In the genomic region with DNA sequence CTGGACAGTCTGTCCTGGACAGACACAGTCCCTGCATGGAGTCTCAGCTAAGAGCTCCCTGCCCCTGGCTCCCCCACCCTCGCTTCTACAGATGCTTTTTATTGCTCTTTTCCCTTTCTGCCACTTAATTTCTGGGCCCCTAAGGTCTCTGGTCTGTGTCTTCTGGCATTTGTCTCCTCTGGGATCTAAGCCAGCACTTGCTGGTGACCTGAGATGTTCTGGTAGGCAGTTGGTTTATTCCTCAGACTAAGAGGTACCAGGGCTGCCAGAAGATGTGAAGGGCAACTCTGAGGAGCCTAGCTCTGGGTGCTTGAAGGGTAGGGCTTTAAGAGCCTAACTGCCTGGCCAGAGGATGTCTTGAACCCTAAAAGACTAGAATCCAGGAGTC, we compare ENCODE assay signal across 9 mouse cellular contexts. TPM values are rescaled to one million over a fixed set of nuclear protein-coding genes. Genes with fewer than 3 reads are reported as not detected.
DNase-seq lines count a peak whose midpoint lies in the region; ATAC-seq and TF ChIP-seq lines count a peak whose summit lies in the region.
"Had no signal": no experiment of that assay in that cellular context is flagged by ENCODE, and none has a peak within 500 bp of the region (broad histone marks: within the 10 kb centered on the region; RNA-seq: fewer than 3 reads in every experiment).

No protein-coding gene starts in this region.

- no peak for DNase-seq in forebrain, embryonic 11.5 days (ENCODE audit: low spot score)
- DNase-seq in lung, adult 2 months = peak; percentile 25
- no peak for DNase-seq in lung, adult 18-20 months
- no peak for DNase-seq in hindbrain, postnatal 0 days (ENCODE audit: low spot score)
- DNase-seq in thymus, postnatal 25 days = no peak
- no peak for DNase-seq in spleen, postnatal 14 days (ENCODE audit: low spot score in 2 of 2)

- H3K27ac ChIP-seq in forebrain, embryonic 15.5 days (replicated peaks) = 0 out of 2 replicates have a peak overlapping the region, but pooled peaks have one; percentile 37
- no peak overlapping the region; the same call in 1 of the 2 replicates for H3K27ac ChIP-seq in forebrain, embryonic 11.5 days (ENCODE audit: low read depth, low read length)
- peak overlapping the region; percentile 43 for H3K27ac ChIP-seq in hindbrain, postnatal 0 days
- H3K27ac ChIP-seq in stomach, embryonic 15.5 days = 0 out of 2 replicates have a peak overlapping the region, but pooled peaks have one; percentile 8

- no peak overlapping the region for H3K9ac ChIP-seq in forebrain, embryonic 15.5 days (replicated peaks)
- no peak overlapping the region for H3K9ac ChIP-seq in forebrain, embryonic 11.5 days (ENCODE audit: low read length)
- H3K9ac ChIP-seq in hindbrain, postnatal 0 days (replicated peaks; ENCODE audit: low read length) = no peak overlapping the region
- H3K9ac ChIP-seq in stomach, embryonic 15.5 days = no peak overlapping the region

- no peak for TF ChIP-seq POLR2A in lung, adult 2 months (IDR thresholded peaks at IDR 0.05; ENCODE audit: borderline replicate concordance, extremely low read depth, low read depth, low read length)

- H3K27me3 ChIP-seq in forebrain, embryonic 15.5 days = no peaks in the 10 kb centered on the region
- no peaks in the 10 kb centered on the region for H3K27me3 ChIP-seq in forebrain, embryonic 11.5 days (ENCODE audit: control insufficient read depth, insufficient read depth, low read length)
- H3K27me3 ChIP-seq in hindbrain, postnatal 0 days (ENCODE audit: insufficient read depth, low read length) = no peaks in the 10 kb centered on the region
- H3K27me3 ChIP-seq in stomach, embryonic 15.5 days (replicated peaks) = no peaks in the 10 kb centered on the region
- H3K27me3 ChIP-seq: CH12.LX had no signal

- H3K4me3 ChIP-seq in forebrain, embryonic 15.5 days = no peak overlapping the region
- H3K4me3 ChIP-seq in forebrain, embryonic 11.5 days (ENCODE audit: low read depth, low read length) = no peak overlapping the region
- no peak overlapping the region for H3K4me3 ChIP-seq in lung, adult 2 months (replicated peaks; ENCODE audit: extremely low read depth, low read depth, low read length)
- H3K4me3 ChIP-seq in hindbrain, postnatal 0 days (ENCODE audit: low read length) = no peak overlapping the region
- no peak overlapping the region for H3K4me3 ChIP-seq in stomach, embryonic 15.5 days (replicated peaks)

- no peak for ATAC-seq in forebrain, embryonic 15.5 days (replicated peaks)
- no peak for ATAC-seq in forebrain, embryonic 11.5 days (replicated peaks; ENCODE audit: low FRiP score)
- 0 out of 2 replicates have a peak, but pooled peaks have one; percentile 5 for ATAC-seq in hindbrain, postnatal 0 days
- ATAC-seq in stomach, embryonic 15.5 days (ENCODE audit: insufficient read depth, low FRiP score, low read depth) = no peak

- 76% methylated on average over 1 of the region's 1 CpGs for WGBS in forebrain, embryonic 15.5 days
- 63% methylated on average over 1 of the region's 1 CpGs for WGBS in forebrain, embryonic 11.5 days
- 50% methylated on average over 1 of the region's 1 CpGs for WGBS in lung, adult 2 months
- WGBS in hindbrain, postnatal 0 days = 63% methylated on average over 1 of the region's 1 CpGs
- WGBS in stomach, embryonic 15.5 days = 28% methylated on average over 1 of the region's 1 CpGs

- peaks cover 22% of the 10 kb centered on the region for H3K4me1 ChIP-seq in forebrain, embryonic 15.5 days
- no peaks in the 10 kb centered on the region for H3K4me1 ChIP-seq in forebrain, embryonic 11.5 days (replicated peaks; ENCODE audit: control insufficient read depth, insufficient read depth, low read length)
- peaks cover 29% of the 10 kb centered on the region for H3K4me1 ChIP-seq in lung, adult 2 months (ENCODE audit: control insufficient read depth, insufficient read depth, low read length)
- no peaks in the 10 kb centered on the region; the same call in 1 of the 2 replicates for H3K4me1 ChIP-seq in hindbrain, postnatal 0 days (ENCODE audit: insufficient read depth, low read length)
- H3K4me1 ChIP-seq in stomach, embryonic 15.5 days = peaks cover 30% of the 10 kb centered on the region; the same call in 1 of the 2 replicates

- no peak for TF ChIP-seq CTCF in lung, adult 2 months (IDR thresholded peaks at IDR 0.05; ENCODE audit: insufficient read depth, low read length)
- no peak for TF ChIP-seq CTCF in hindbrain, postnatal 0 days (IDR thresholded peaks at IDR 0.05; ENCODE audit: low read depth)

- no peaks in the 10 kb centered on the region for H3K9me3 ChIP-seq in forebrain, embryonic 15.5 days
- no peaks in the 10 kb centered on the region for H3K9me3 ChIP-seq in forebrain, embryonic 11.5 days (ENCODE audit: control insufficient read depth, low read length)
- H3K9me3 ChIP-seq in hindbrain, postnatal 0 days (ENCODE audit: low read length) = no peaks in the 10 kb centered on the region
- H3K9me3 ChIP-seq in stomach, embryonic 15.5 days = no peaks in the 10 kb centered on the region

- H3K36me3 ChIP-seq in forebrain, embryonic 15.5 days = peaks cover 11% of the 10 kb centered on the region; the same call in 1 of the 2 replicates
- peaks cover 3% of the 10 kb centered on the region; the same call in 1 of the 2 replicates for H3K36me3 ChIP-seq in forebrain, embryonic 11.5 days (ENCODE audit: control insufficient read depth, insufficient read depth, low read length)
- H3K36me3 ChIP-seq in hindbrain, postnatal 0 days (ENCODE audit: insufficient read depth, low read length) = peaks cover 4% of the 10 kb centered on the region
- H3K36me3 ChIP-seq in stomach, embryonic 15.5 days = 0 out of 2 replicates have a peak, but pooled peaks cover 3% of the 10 kb centered on the region

- H3K4me2 ChIP-seq in forebrain, embryonic 15.5 days (replicated peaks) = no peak overlapping the region
- H3K4me2 ChIP-seq in forebrain, embryonic 11.5 days (ENCODE audit: low read depth, low read length, severe bottlenecking) = no peak overlapping the region
- H3K4me2 ChIP-seq in hindbrain, postnatal 0 days (ENCODE audit: low read depth, low read length) = no peak overlapping the region
- no peak overlapping the region for H3K4me2 ChIP-seq in stomach, embryonic 15.5 days

RNA-seq across cellular contexts. Expression of gene Ppp2r1b, which starts 40.5 kb away (rescaled TPM):
- 89.6 and 95.9 TPM in 2 replicates for polyA plus RNA-seq in forebrain, embryonic 15.5 days (2015; fragmentation: Nextera tagmentation; extraction: Ambion mirVana)
- polyA plus RNA-seq in forebrain, embryonic 11.5 days (2014; fragmentation: Nextera tagmentation; extraction: Ambion mirVana) = 125 and 132 TPM in 2 replicates
- polyA plus RNA-seq in lung, adult 2 months (2012; rRNA removed) = 6.8 and 12.5 TPM in 2 replicates
- total RNA-seq in hindbrain, postnatal 0 days (2014; rRNA removed) = 18.8 and 23.5 TPM in 2 replicates
- 31.4 and 32.8 TPM in 2 replicates for polyA plus RNA-seq in hindbrain, postnatal 0 days (2015; fragmentation: Nextera tagmentation; extraction: Ambion mirVana)
- 74.3 and 74.5 TPM in 2 replicates for polyA plus RNA-seq in stomach, embryonic 15.5 days (2015; fragmentation: Nextera tagmentation; extraction: Ambion mirVana)
